In genomic region chr11:117296116-117296499, GRCm38 (mm10) we compare ENCODE assay signal across 10 mouse cellular contexts.
A peak's percentile ranks its signal among the peaks of the same experiment; 100 is the strongest.
DNase-seq lines count a peak whose midpoint lies in the region; ATAC-seq and TF ChIP-seq lines count a peak whose summit lies in the region.
"Had no signal": no experiment of that assay in that cellular context is flagged by ENCODE, and none has a peak within 500 bp of the region (broad histone marks: within the 10 kb centered on the region; RNA-seq: fewer than 3 reads in every experiment).

No protein-coding gene starts in this region.

- TF ChIP-seq POLR2A in small intestine, adult 2 months (IDR thresholded peaks at IDR 0.05; ENCODE audit: low read depth, low read length): no peak

- H3K9me3 ChIP-seq in lung, embryonic 14.5 days (ENCODE audit: low read depth, low read length): no peaks in the 10 kb centered on the region
- no peaks in the 10 kb centered on the region for H3K9me3 ChIP-seq in embryonic facial prominence, embryonic 15.5 days (replicated peaks)
- H3K9me3 ChIP-seq in hindbrain, postnatal 0 days (ENCODE audit: low read length): no peaks in the 10 kb centered on the region

- H3K36me3 ChIP-seq in lung, embryonic 14.5 days (ENCODE audit: insufficient read depth): peaks cover 38% of the 10 kb centered on the region
- peaks cover 16% of the 10 kb centered on the region for H3K36me3 ChIP-seq in embryonic facial prominence, embryonic 15.5 days
- H3K36me3 ChIP-seq in hindbrain, postnatal 0 days (ENCODE audit: insufficient read depth, low read length): no peaks in the 10 kb centered on the region
- H3K36me3 ChIP-seq in small intestine, adult 2 months (ENCODE audit: control insufficient read depth, insufficient read depth, low read length): peaks cover 5% of the 10 kb centered on the region; the same call in 1 of the 2 replicates

- no peak for TF ChIP-seq CTCF in lung, embryonic 14.5 days (IDR thresholded peaks at IDR 0.05; ENCODE audit: low read depth)
- no peak for TF ChIP-seq CTCF in hindbrain, postnatal 0 days (IDR thresholded peaks at IDR 0.05; ENCODE audit: low read depth)
- TF ChIP-seq CTCF in small intestine, adult 2 months (IDR thresholded peaks at IDR 0.05; ENCODE audit: extremely low read depth, insufficient read length, insufficient replicate concordance, low read depth, low read length): no peak

- no peak overlapping the region for H3K4me2 ChIP-seq in lung, embryonic 14.5 days
- no peak overlapping the region; the same call in 1 of the 2 replicates for H3K4me2 ChIP-seq in embryonic facial prominence, embryonic 15.5 days (replicated peaks)
- H3K4me2 ChIP-seq in hindbrain, postnatal 0 days (ENCODE audit: low read depth, low read length): no peak overlapping the region

- H3K27ac ChIP-seq in lung, embryonic 14.5 days (ENCODE audit: low read depth): peak overlapping the region; percentile 70
- H3K27ac ChIP-seq in embryonic facial prominence, embryonic 15.5 days (replicated peaks): peak overlapping the region; percentile 72
- peak overlapping the region; percentile 56; the same call in 1 of the 2 replicates for H3K27ac ChIP-seq in hindbrain, postnatal 0 days
- peak overlapping the region; percentile 76 for H3K27ac ChIP-seq in small intestine, adult 2 months (ENCODE audit: insufficient read depth, low read depth, low read length)

- H3K4me3 ChIP-seq in lung, embryonic 14.5 days (ENCODE audit: low read depth, low read length): no peak overlapping the region
- no peak overlapping the region for H3K4me3 ChIP-seq in embryonic facial prominence, embryonic 15.5 days (replicated peaks)
- no peak overlapping the region for H3K4me3 ChIP-seq in hindbrain, postnatal 0 days (ENCODE audit: low read length)
- no peak overlapping the region for H3K4me3 ChIP-seq in small intestine, adult 2 months (ENCODE audit: low read depth, low read length)

- ATAC-seq in lung, embryonic 14.5 days (ENCODE audit: insufficient read depth): 0 out of 2 replicates have a peak, but pooled peaks have one; percentile 1
- ATAC-seq in embryonic facial prominence, embryonic 15.5 days (ENCODE audit: insufficient number of reproducible peaks, low FRiP score, low TSS enrichment, low read depth): no peak; the same call in 1 of the 2 replicates
- ATAC-seq in hindbrain, postnatal 0 days: no peak

- H3K9ac ChIP-seq in lung, embryonic 14.5 days: no peak overlapping the region; the same call in 1 of the 2 replicates
- no peak overlapping the region for H3K9ac ChIP-seq in embryonic facial prominence, embryonic 15.5 days
- no peak overlapping the region for H3K9ac ChIP-seq in hindbrain, postnatal 0 days (replicated peaks; ENCODE audit: low read length)

- WGBS in lung, embryonic 14.5 days: 73% methylated on average over 4 of the region's 4 CpGs
- 64% methylated on average over 4 of the region's 4 CpGs for WGBS in embryonic facial prominence, embryonic 15.5 days
- 66% methylated on average over 4 of the region's 4 CpGs for WGBS in hindbrain, postnatal 0 days
- 74% methylated on average over 4 of the region's 4 CpGs for WGBS in small intestine, adult 2 months

- H3K4me1 ChIP-seq in lung, embryonic 14.5 days (ENCODE audit: insufficient read depth): peaks cover 7% of the 10 kb centered on the region
- peaks cover 51% of the 10 kb centered on the region for H3K4me1 ChIP-seq in embryonic facial prominence, embryonic 15.5 days
- peaks cover 9% of the 10 kb centered on the region for H3K4me1 ChIP-seq in hindbrain, postnatal 0 days (ENCODE audit: insufficient read depth, low read length)
- H3K4me1 ChIP-seq in small intestine, adult 2 months (ENCODE audit: control insufficient read depth, insufficient read depth, insufficient read length, low read length): peaks cover 7% of the 10 kb centered on the region

- H3K27me3 ChIP-seq in lung, embryonic 14.5 days (ENCODE audit: insufficient read depth, low read length): no peaks in the 10 kb centered on the region
- no peaks in the 10 kb centered on the region for H3K27me3 ChIP-seq in embryonic facial prominence, embryonic 15.5 days
- no peaks in the 10 kb centered on the region for H3K27me3 ChIP-seq in hindbrain, postnatal 0 days (ENCODE audit: insufficient read depth, low read length)
- H3K27me3 ChIP-seq in small intestine, adult 2 months (ENCODE audit: control insufficient read depth, insufficient read depth, low read length): no peaks in the 10 kb centered on the region

- no peak for DNase-seq in lung, embryonic 14.5 days
- no peak for DNase-seq in lung, postnatal 36 days
- no peak for DNase-seq in hindbrain, postnatal 0 days (ENCODE audit: low spot score)
- DNase-seq in layer of hippocampus, adult 11-12 months (ENCODE audit: low spot score): no peak
- no peak for DNase-seq in thymus, postnatal 25 days
- DNase-seq: adrenal gland, postnatal 10 days; cerebellum, adult 11-12 months; right cerebral cortex, postnatal 25 days had no signal
